Mouse (Mus musculus) limb, embryonic 11.5 days (tissue): ENCODE results near the gene Parm1. TPM values are rescaled to one million over a fixed set of nuclear protein-coding genes. Genes with fewer than 3 reads are reported as not detected.

Source experiments
- ATAC-seq: fragments of 200-750 bp; cut with Nextera tagmentation; 2 replicates; pipeline ENCODE4 v1.8.0; 2017; ENCODE audit warnings: low read depth; ENCODE audit not compliant: insufficient number of reproducible peaks, low FRiP score, low TSS enrichment
- DNase-seq: peaks from one replicate; pipeline ENCODE4 v3.0.0-alpha.2; 2015; ENCODE audit warnings: low spot score
- H3K27ac ChIP-seq: fragments of 300-500 bp; sonication (generic); replicated peaks from 2 replicates; pipeline ENCODE4 v1.5.1; 2014; ENCODE audit warnings: low read depth, mild to moderate bottlenecking, low read length
- H3K27me3 ChIP-seq: fragments of 300-500 bp; sonication (generic); 2 replicates; pipeline ENCODE4 v1.6.1; 2014; ENCODE audit warnings: mild to moderate bottlenecking, low read length, mixed read lengths; ENCODE audit not compliant: control insufficient read depth, insufficient read depth
- H3K36me3 ChIP-seq: fragments of 300-500 bp; sonication (generic); 2 replicates; pipeline ENCODE4 v1.6.1; 2014; ENCODE audit warnings: mild to moderate bottlenecking, low read length, moderate library complexity, mixed read lengths; ENCODE audit not compliant: control insufficient read depth, insufficient read depth
- H3K4me1 ChIP-seq: fragments of 300-500 bp; sonication (generic); 2 replicates; pipeline ENCODE4 v1.6.1; 2014; ENCODE audit warnings: low read length, mixed read lengths; ENCODE audit not compliant: control insufficient read depth, insufficient read depth
- H3K4me2 ChIP-seq: fragments of 300-500 bp; sonication (generic); 2 replicates; pipeline ENCODE4 v1.6.1; 2014; ENCODE audit warnings: low read depth, mild to moderate bottlenecking, moderate library complexity; ENCODE audit not compliant: severe bottlenecking
- H3K4me3 ChIP-seq: fragments of 300-500 bp; sonication (generic); 2 replicates; pipeline ENCODE4 v1.5.1; 2014; ENCODE audit warnings: low read depth, low read length
- H3K9ac ChIP-seq: fragments of 300-500 bp; sonication (generic); 2 replicates; pipeline ENCODE4 v1.6.1; 2014; ENCODE audit warnings: mild to moderate bottlenecking, low read length
- H3K9me3 ChIP-seq: fragments of 300-500 bp; sonication (generic); 2 replicates; pipeline ENCODE4 v1.6.1; 2016; ENCODE audit warnings: low read length; ENCODE audit not compliant: control insufficient read depth
- WGBS: fragments of 180-500 bp; shearing (Covaris S2); extraction: QIAGEN DNeasy Blood & Tissue Kit; methylation state at CpG from one replicate; pipeline ENCODE4 v1.1.7; 2014; 5-methylcytosine and 5-hydroxymethylcytosine counted together
- polyA plus RNA-seq: library from polyadenylated mRNA; unstranded; fragments of >200 nt; fragmentation: Nextera tagmentation; extraction: Ambion mirVana; gene quantifications from 2 replicates; pipeline ENCODE4 v1.2.1, GENCODE M21; 2014

The Parm1 gene
- polyA plus RNA-seq, 1 experiment from 2014 or later, result 8.7 TPM

DNA sequence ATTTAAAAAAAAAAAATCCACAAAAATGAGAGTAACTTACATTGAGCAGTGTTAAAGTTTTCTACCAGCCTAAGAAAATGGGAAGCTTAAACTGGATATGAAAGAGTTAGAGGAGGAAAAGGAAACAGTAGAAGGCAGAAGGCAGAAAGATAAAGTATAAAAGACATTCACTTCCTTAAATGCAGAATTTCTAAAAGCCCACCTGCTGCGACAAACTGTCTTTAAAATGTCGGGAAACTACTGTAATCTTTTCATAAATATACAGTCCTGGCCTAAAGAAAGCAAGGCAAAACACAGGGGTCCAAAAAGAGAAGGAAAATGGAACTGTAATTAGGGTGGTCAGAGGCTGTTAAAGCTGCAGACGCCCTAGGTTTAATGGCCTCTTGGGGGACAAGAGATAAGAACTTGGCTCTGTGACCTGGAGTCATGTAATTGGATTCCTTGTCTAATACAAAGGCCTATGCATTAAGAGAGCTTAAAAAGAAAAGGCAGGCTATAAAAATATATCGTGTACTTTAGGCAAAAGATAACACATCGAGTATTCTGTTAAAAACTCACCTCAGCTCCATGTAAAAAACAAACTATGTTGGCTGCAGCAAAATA, 13.0 kb upstream of the Parm1 start:
- Histone ChIP-seq H3K9ac (no peak overlapping the region), H3K9me3 (no peaks in the 10 kb centered on the region), H3K27ac (no peak overlapping the region), H3K36me3 (no peaks in the 10 kb centered on the region), H3K4me1 (no peaks in the 10 kb centered on the region), H3K4me2 (no peak overlapping the region), H3K27me3 (no peaks in the 10 kb centered on the region), H3K4me3 (no peak overlapping the region)
- ATAC-seq (no peak), DNase-seq (no peak)
- WGBS, result 45% methylated on average over 5 of the region's 5 CpGs

DNA sequence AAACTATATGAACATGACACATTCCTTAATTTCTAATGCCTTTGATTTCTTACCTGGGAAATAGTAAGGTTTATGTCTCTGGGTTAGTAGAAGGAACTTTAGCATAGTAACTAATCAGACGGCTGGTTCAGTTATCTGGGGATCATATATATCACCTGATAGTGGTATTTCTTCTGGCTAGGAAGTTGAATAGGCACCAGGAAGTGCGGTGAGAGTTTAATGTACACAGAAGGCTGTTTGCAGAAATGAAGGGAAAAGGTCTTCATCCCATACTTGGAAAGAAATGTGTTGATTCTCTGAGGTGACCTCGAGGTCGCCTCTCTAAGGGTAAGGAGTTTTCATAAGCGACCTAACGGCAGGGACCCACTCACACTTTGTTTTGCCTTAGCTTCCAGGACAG, 338 bp upstream of the Parm1 start:
- peaks cover 8% of the 10 kb centered on the region for H3K4me1 ChIP-seq
- no peak overlapping the region for H3K27ac ChIP-seq
- H3K9me3 ChIP-seq, result no peaks in the 10 kb centered on the region
- H3K27me3 ChIP-seq, result peaks cover 9% of the 10 kb centered on the region
- H3K36me3 ChIP-seq, result no peaks in the 10 kb centered on the region
- ATAC-seq (no peak), DNase-seq (no peak)
- H3K4me3 ChIP-seq, result peak overlapping the region; percentile 43
- WGBS, result 18% methylated on average over 6 of the region's 6 CpGs
- H3K4me2 ChIP-seq, result peak overlapping the region; percentile 87; the same call in 1 of the 2 replicates
- no peak overlapping the region for H3K9ac ChIP-seq

DNA sequence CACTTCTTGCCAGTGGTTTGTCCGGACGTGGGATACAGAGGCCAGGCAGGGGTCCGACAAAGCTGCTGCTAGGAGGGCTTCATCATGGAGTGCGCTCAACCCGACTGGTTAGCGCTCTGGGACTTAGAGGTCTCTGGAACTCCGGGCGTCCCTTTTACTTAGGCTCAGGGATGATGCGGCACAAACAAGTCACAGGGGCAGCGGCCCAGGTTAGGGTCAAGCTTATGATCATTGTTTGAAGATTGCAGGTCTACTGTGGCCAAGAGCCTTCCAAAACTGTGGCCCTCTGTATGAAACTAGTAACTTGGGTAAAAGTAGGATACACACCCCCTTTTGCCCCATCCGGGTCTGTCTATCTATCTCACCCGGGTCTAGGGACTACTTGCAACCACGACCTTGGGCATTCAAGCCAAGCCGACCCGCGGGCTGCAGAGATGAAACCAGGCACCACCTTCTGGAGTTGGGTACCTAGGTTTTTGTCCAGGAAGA, 931 bp downstream of the Parm1 start:
- Histone ChIP-seq H3K27ac (no peak overlapping the region), H3K9ac (no peak overlapping the region; the same call in 1 of the 2 replicates), H3K36me3 (no peaks in the 10 kb centered on the region), H3K4me1 (peaks cover 8% of the 10 kb centered on the region), H3K27me3 (peaks cover 9% of the 10 kb centered on the region), H3K9me3 (no peaks in the 10 kb centered on the region), H3K4me3 (peak overlapping the region; percentile 43), H3K4me2 (peak overlapping the region; percentile 87)
- no peak for DNase-seq
- WGBS, result 4% methylated on average over 16 of the region's 16 CpGs
- ATAC-seq, result no peak

DNA sequence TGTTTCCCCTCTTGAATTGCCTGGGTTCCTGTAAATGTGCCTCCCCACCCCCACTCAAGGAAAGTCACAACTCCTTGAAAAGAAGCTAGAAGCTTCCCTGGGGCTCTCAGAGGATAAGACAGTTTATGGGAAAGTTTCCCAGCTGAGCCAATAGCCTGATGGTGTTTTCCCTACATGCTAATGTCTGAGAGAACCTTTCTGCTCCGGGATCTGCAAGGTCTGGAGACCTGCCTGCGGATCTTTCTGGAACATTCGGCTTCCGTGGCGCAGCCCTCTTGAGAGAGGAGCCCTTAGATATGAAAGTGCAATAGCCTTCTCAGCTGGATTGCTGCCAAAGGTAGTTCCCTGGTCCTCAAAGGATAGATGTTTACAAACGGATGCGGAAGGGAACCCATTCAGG, 1.5 kb downstream of the Parm1 start:
- Histone ChIP-seq H3K9me3 (no peaks in the 10 kb centered on the region), H3K27ac (no peak overlapping the region), H3K9ac (no peak overlapping the region), H3K4me1 (peaks cover 8% of the 10 kb centered on the region), H3K4me3 (peak overlapping the region; percentile 43), H3K4me2 (peak overlapping the region; percentile 87), H3K27me3 (peaks cover 9% of the 10 kb centered on the region), H3K36me3 (no peaks in the 10 kb centered on the region)
- DNase-seq (peak; percentile 28), ATAC-seq (no peak)
- WGBS, result 34% methylated on average over 7 of the region's 7 CpGs

DNA sequence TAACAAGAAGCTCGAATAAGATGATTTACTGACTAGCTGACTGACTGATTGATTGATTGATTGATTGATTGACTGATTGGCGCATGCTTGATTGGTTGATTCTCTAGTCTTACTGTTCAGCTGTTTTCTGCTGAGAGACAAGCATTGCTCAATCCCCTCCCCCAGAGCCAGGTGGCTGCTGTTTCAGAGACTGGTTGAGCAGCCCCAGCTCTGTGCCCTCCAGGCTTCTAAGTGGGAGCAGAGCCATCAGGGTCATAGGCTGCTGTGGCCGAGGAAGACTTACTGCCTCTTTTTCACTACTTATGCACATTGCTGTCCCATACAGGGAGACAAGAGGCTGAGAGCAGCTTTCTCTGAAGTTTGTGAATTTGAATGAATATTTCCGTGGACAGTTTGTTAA, 2.1 kb downstream of the Parm1 start:
- no peaks in the 10 kb centered on the region for H3K36me3 ChIP-seq
- DNase-seq (peak; percentile 55), ATAC-seq (no peak)
- 43% methylated on average over 4 of the region's 4 CpGs for WGBS
- peaks cover 8% of the 10 kb centered on the region for H3K4me1 ChIP-seq
- no peak overlapping the region for H3K4me2 ChIP-seq
- H3K9me3 ChIP-seq, result no peaks in the 10 kb centered on the region
- no peak overlapping the region for H3K9ac ChIP-seq
- H3K27me3 ChIP-seq, result peaks cover 9% of the 10 kb centered on the region
- H3K27ac ChIP-seq, result no peak overlapping the region
- no peak overlapping the region for H3K4me3 ChIP-seq

DNA sequence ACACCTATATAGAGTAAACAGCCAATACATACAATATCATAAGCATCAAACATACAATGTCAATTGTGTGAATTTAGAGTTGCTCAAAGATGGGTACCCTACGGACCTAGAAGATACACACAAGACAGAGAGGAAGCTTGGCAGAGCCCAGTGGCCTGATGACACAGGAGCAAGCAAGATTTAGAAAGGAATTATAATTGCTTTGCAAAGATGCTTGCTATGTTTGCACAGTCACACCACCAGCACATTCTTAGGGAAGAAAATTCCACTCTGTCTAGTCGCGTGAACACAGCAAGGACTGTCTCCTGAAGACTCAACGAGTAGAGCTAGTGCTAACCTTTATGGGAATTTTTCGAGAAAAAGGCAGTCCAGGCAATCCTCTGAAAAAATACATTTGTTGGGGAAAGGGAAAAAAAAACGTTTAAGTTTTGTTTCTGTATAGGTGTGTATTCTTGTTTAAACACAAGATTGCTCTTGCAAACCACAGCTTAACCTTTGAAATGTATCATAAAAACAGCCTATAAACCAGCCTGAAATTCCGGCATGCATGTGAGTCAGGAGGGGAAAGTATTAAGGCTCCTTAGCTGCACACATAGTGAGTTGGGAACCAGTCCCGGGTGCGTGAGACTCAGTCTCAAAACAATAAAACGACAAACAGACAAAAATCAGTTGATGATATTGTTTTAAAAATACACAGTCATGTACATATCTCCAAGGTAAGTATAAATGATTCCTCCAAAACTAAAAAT, 15.5 kb downstream of the Parm1 start:
- Histone ChIP-seq H3K4me2 (no peak overlapping the region), H3K4me1 (no peaks in the 10 kb centered on the region), H3K9me3 (no peaks in the 10 kb centered on the region), H3K36me3 (no peaks in the 10 kb centered on the region), H3K27ac (no peak overlapping the region), H3K9ac (no peak overlapping the region), H3K4me3 (no peak overlapping the region), H3K27me3 (no peaks in the 10 kb centered on the region)
- no peak for DNase-seq
- ATAC-seq, result no peak
- 75% methylated on average over 10 of the region's 10 CpGs for WGBS

DNA sequence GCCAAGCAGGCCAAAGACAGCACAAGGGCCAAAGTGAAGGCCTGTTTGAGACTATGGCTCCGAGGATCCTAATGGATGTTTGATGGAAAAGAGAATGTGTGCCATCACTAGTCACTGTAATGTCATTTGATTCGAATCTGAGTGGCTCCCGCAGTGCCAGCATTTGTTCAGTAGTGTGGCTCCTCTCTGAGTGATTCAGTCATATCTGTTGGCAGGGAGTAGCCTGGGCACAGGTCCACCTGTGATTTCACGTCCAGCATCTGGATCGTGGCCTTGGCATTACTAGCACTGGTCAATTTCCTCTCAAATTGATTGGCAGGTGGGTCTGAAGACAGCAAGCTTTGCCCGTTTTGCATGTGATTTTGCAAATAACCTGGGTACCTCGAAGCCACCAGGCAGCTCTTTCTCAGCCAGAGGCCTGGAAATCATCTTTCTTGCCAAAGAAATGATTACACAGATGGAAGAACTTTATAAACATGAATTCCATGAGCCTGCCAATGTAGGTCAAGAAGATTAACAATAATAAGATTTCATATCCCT, 41.7 kb downstream of the Parm1 start:
- 91% methylated on average over 7 of the region's 7 CpGs for WGBS
- H3K9ac ChIP-seq, result no peak overlapping the region
- DNase-seq (no peak), ATAC-seq (no peak)
- H3K27ac ChIP-seq, result no peak overlapping the region
- H3K27me3 ChIP-seq, result no peaks in the 10 kb centered on the region
- no peak overlapping the region for H3K4me2 ChIP-seq
- H3K4me3 ChIP-seq, result no peak overlapping the region
- H3K4me1 ChIP-seq, result no peaks in the 10 kb centered on the region
- H3K36me3 ChIP-seq, result no peaks in the 10 kb centered on the region
- H3K9me3 ChIP-seq, result no peaks in the 10 kb centered on the region

DNA sequence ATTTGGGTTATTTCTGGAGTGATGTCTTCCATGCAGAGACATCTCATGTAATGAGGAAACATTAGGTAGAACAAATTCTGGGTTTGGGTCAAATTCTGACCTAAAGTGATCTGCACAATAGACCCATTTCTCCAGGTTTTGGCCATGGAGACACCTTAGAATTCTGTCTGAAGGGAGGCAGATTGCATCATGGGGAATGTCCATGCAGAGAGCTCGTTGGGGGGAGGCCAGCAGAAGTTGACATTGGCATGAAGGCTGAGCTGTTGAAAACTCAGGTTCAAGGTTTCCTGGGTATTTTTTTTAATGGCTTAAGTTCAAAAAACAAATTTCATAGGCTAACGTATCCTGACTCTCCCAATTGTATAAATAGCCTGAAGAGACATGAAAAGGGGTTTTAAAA, 42.3 kb downstream of the Parm1 start:
- no peaks in the 10 kb centered on the region for H3K27me3 ChIP-seq
- no peak overlapping the region for H3K4me2 ChIP-seq
- no peak for DNase-seq
- H3K9ac ChIP-seq, result no peak overlapping the region
- no peak for ATAC-seq
- no peaks in the 10 kb centered on the region for H3K9me3 ChIP-seq
- no peak overlapping the region for H3K4me3 ChIP-seq
- no peak overlapping the region for H3K27ac ChIP-seq
- WGBS, result 82% methylated on average over 2 of the region's 2 CpGs
- H3K36me3 ChIP-seq, result no peaks in the 10 kb centered on the region
- H3K4me1 ChIP-seq, result no peaks in the 10 kb centered on the region
